Mouse (Mus musculus): ENCODE measurements around the gene Trmt10b. TPM values are rescaled to one million over a fixed set of nuclear protein-coding genes. Genes with fewer than 3 reads are reported as not detected.

The Trmt10b gene
- polyA plus RNA-seq, 1 experiment, result 15.0 TPM

DNA sequence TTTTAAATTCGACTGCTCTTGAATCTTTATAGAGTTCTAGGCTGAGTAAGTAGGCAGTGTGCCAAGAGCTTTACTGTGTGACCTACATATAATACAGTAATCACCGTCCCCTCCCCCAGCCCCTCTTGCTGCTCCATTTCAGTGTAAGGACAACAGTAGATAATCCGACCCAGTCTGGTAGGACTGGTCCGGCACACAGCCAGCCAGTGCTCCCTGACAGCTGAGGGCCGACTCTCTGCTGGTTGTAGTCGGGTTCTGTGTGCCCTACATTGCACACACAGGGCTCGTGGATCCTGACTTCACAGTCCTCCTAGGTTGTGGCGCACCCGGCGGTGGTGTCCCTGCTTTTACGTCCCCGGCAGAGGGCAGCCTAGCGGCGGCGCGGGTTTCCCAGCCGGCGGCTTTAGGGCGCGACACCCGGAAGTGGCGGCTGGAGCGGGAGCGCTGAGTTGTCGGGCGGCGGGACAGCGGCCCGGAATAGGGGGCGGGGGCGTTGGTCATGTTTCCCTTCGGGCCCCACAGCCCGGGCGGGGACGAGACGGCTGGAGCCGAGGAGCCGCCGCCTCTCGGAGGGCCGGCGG lies 44.8 kb downstream of the Trmt10b start, which contains the start of gene Dcaf10:
TSS of gene Dcaf10 (plus strand) at position 433 of the 581 bp plus-strand sequence.
- peak; percentile 95 for DNase-seq (ENCODE audit: low spot score)

- DNase-seq (ENCODE audit: low spot score), result no peak
Observed at GRCm38 (mm10) chr4:45342286-45343155, 45.6 kb downstream of the Trmt10b start, which contains the start of gene Exosc3. Exosc3 (minus strand) TSS chr4:45342732.

DNA sequence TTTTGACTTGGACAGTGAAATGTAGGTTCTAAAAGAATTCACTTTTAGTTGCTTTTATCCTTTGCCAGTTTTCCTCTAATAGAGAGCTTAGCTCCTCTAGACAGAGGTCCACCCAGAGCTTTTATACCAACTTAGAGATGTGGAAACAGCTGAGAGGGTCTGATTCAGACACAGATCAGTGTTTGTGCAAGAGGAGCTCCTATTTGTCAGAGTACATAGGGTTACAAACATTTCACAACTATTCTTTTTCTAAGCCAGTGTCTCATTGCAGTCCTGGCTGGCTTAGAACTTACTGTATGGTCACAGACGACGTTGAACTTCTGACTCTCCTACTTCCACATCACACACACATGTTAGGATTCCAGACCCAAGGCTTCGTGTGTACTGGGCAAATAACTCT lies 59.7 kb downstream of the Trmt10b start:
- DNase-seq (ENCODE audit: low spot score), result no peak

Other genes starting within 250 kb of the Trmt10b start
- gene Fbxo10, start 212.5 kb upstream of the Trmt10b start, polyA plus RNA-seq (2012; rRNA removed), result 10.4 and 11.1 TPM in 2 replicates
- gene Tomm5, start 189.0 kb upstream of the Trmt10b start, polyA plus RNA-seq (2012; rRNA removed), result 116 and 146 TPM in 2 replicates
- gene Frmpd1, start 112.3 kb upstream of the Trmt10b start, polyA plus RNA-seq (2012; rRNA removed), result 0.19 and 0.25 TPM in 2 replicates
- 9.7 and 10.3 TPM in 2 replicates for gene Dcaf10, start 45.0 kb downstream of the Trmt10b start, polyA plus RNA-seq (2012; rRNA removed)
- 28.5 and 31.8 TPM in 2 replicates for gene Exosc3, start 45.6 kb downstream of the Trmt10b start, polyA plus RNA-seq (2012; rRNA removed)
- gene Slc25a51, start 111.6 kb downstream of the Trmt10b start, polyA plus RNA-seq (2012; rRNA removed), result 67.1 and 71.5 TPM in 2 replicates
- gene Shb, start 235.3 kb downstream of the Trmt10b start, polyA plus RNA-seq (2012; rRNA removed), result 29.4 and 40.4 TPM in 2 replicates

Data from urinary bladder, adult 2 months (tissue).